In the genomic region with DNA sequence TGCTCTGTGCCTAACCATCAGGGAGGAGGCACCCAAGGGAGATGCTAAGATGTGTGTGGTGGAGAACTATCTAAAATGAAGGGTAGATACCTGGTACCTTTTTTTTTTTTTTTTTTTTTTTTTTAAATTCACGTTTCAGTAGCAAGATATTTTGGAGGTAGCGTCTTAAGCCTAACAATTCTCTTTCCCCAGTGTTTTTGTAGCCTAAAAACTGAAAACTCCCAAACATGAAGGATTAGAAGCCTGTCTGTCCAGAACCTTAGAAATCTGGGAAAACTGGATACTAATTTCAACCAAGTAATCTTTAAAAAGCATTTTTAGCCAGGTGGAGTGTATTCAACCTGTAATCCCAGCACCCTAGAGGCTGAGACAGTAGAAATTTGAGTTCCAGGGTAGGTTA, we compare ENCODE assay signal across 8 mouse cellular contexts. TPM values are rescaled to one million over a fixed set of nuclear protein-coding genes. Genes with fewer than 3 reads are reported as not detected.
A peak's percentile ranks its signal among the peaks of the same experiment; 100 is the strongest.
DNase-seq lines count a peak whose midpoint lies in the region; ATAC-seq and TF ChIP-seq lines count a peak whose summit lies in the region.

No protein-coding gene starts in this region.

- no peak for TF ChIP-seq CTCF in C2C12 (IDR thresholded peaks at IDR 0.05; ENCODE audit: control insufficient read depth, insufficient read depth, insufficient read length)

- H3K79me3 ChIP-seq in C2C12 (ENCODE audit: low read depth), result peaks cover 55% of the 10 kb centered on the region

- peak overlapping the region; percentile 81 for H3ac ChIP-seq in C2C12 (ENCODE audit: control insufficient read depth, insufficient read length, low read depth)

- H3K79me2 ChIP-seq in C2C12 (ENCODE audit: control insufficient read depth, insufficient read depth), result peaks cover 63% of the 10 kb centered on the region

- no peak for ATAC-seq in forebrain, embryonic 14.5 days
- ATAC-seq in liver, embryonic 15.5 days (ENCODE audit: insufficient read depth), result no peak
- no peak for ATAC-seq in monocyte, adult 5-6 weeks (replicated peaks; ENCODE audit: insufficient number of reproducible peaks, low FRiP score, low TSS enrichment, poor library complexity, severe bottlenecking)

- peaks cover 12% of the 10 kb centered on the region; the same call in 1 of the 2 replicates for H3K4me1 ChIP-seq in heart, embryonic 10.5 days
- peaks cover 7% of the 10 kb centered on the region for H3K4me1 ChIP-seq in forebrain, embryonic 14.5 days (ENCODE audit: control insufficient read depth, insufficient read depth, low read length)
- peaks cover 46% of the 10 kb centered on the region for H3K4me1 ChIP-seq in liver, embryonic 15.5 days (replicated peaks)

- no peak for DNase-seq in heart, embryonic 10.5 days (ENCODE audit: low spot score)
- no peak for DNase-seq in heart, adult 9 months (ENCODE audit: low spot score in 2 of 2)
- no peak for DNase-seq in forebrain, embryonic 14.5 days (ENCODE audit: low spot score)
- no peak for DNase-seq in frontal cortex, postnatal 14 days (ENCODE audit: low spot score in 2 of 2)
- no peak for DNase-seq in adrenal gland, adult 8-10 months

- peak overlapping the region; percentile 97 for H3K9ac ChIP-seq in forebrain, embryonic 14.5 days (ENCODE audit: low read length)
- H3K9ac ChIP-seq in liver, embryonic 15.5 days, result peak overlapping the region; percentile 96

- peak overlapping the region; percentile 89 for H3K4me2 ChIP-seq in forebrain, embryonic 14.5 days (ENCODE audit: low read length)
- peak overlapping the region; percentile 97 for H3K4me2 ChIP-seq in liver, embryonic 15.5 days

- no peaks in the 10 kb centered on the region for H3K27me3 ChIP-seq in heart, embryonic 10.5 days (ENCODE audit: insufficient read depth, poor library complexity, severe bottlenecking)
- no peaks in the 10 kb centered on the region for H3K27me3 ChIP-seq in C2C12 (ENCODE audit: control insufficient read depth, insufficient read depth, insufficient read length)
- no peaks in the 10 kb centered on the region for H3K27me3 ChIP-seq in forebrain, embryonic 14.5 days (replicated peaks; ENCODE audit: control insufficient read depth, insufficient read depth, low read length)
- no peaks in the 10 kb centered on the region for H3K27me3 ChIP-seq in liver, embryonic 15.5 days

- WGBS in heart, embryonic 10.5 days, result 48% methylated on average over 2 of the region's 2 CpGs
- WGBS in forebrain, embryonic 14.5 days, result 49% methylated on average over 2 of the region's 2 CpGs
- 30% methylated on average over 2 of the region's 2 CpGs for WGBS in liver, embryonic 15.5 days (ENCODE audit: insufficient replicate concordance)

- peak overlapping the region; percentile 94 for H3K4me3 ChIP-seq in heart, embryonic 10.5 days
- peak overlapping the region; percentile 97 for H3K4me3 ChIP-seq in C2C12 (ENCODE audit: insufficient read depth, poor library complexity, severe bottlenecking)
- peak overlapping the region; percentile 100 for H3K4me3 ChIP-seq in forebrain, embryonic 14.5 days (ENCODE audit: low read depth, low read length)
- peak overlapping the region; percentile 97 for H3K4me3 ChIP-seq in liver, embryonic 15.5 days (replicated peaks)

- peak overlapping the region; percentile 93; the same call in 1 of the 2 replicates for H3K27ac ChIP-seq in heart, embryonic 10.5 days
- H3K27ac ChIP-seq in forebrain, embryonic 14.5 days (ENCODE audit: low read depth, low read length), result no peak overlapping the region
- H3K27ac ChIP-seq in liver, embryonic 15.5 days (replicated peaks), result peak overlapping the region; percentile 87

- no peaks in the 10 kb centered on the region for H3K9me3 ChIP-seq in heart, embryonic 10.5 days
- no peaks in the 10 kb centered on the region for H3K9me3 ChIP-seq in forebrain, embryonic 14.5 days (replicated peaks; ENCODE audit: control insufficient read depth, low read length)
- no peaks in the 10 kb centered on the region for H3K9me3 ChIP-seq in liver, embryonic 15.5 days (replicated peaks)

- H3K36me3 ChIP-seq in heart, embryonic 10.5 days, result peaks cover 46% of the 10 kb centered on the region
- peaks cover 46% of the 10 kb centered on the region for H3K36me3 ChIP-seq in C2C12 (ENCODE audit: control insufficient read depth, insufficient read depth)
- peaks cover 43% of the 10 kb centered on the region for H3K36me3 ChIP-seq in forebrain, embryonic 14.5 days (ENCODE audit: control insufficient read depth, insufficient read depth, low read length)
- H3K36me3 ChIP-seq in liver, embryonic 15.5 days (replicated peaks), result peaks cover 50% of the 10 kb centered on the region

TF ChIP-seq in C2C12, 6 proteins besides CTCF, POLR2A, EP300 and RAD21:
- no peak for TF ChIP-seq MYOG (IDR thresholded peaks at IDR 0.05; ENCODE audit: control insufficient read depth, extremely low read depth, insufficient read length)
- TF ChIP-seq CEBPB (IDR thresholded peaks at IDR 0.05; ENCODE audit: low read depth), result no peak
- no peak for TF ChIP-seq MAX (IDR thresholded peaks at IDR 0.05)
- TF ChIP-seq USF1 (IDR thresholded peaks at IDR 0.05; ENCODE audit: low read depth), result no peak
- no peak for TF ChIP-seq MYOD1 (IDR thresholded peaks at IDR 0.05; ENCODE audit: control insufficient read depth, insufficient read length, low read depth)
- no peak for TF ChIP-seq FOSL1 (IDR thresholded peaks at IDR 0.05; ENCODE audit: insufficient read depth, low read length, poor library complexity, severe bottlenecking)
TF ChIP-seq in C2C12: peak in this region for 0.

RNA-seq across cellular contexts. Expression of a gene that starts 1.3 kb away (rescaled TPM):
- polyA plus RNA-seq in heart, embryonic 10.5 days (2016; fragmentation: Nextera tagmentation; extraction: Ambion mirVana), result 6.5 and 9.3 TPM in 2 replicates
- polyA plus RNA-seq in C2C12 (2012; fragmentation: generic; extraction: Trizol), result 43.1 TPM
- 16.4 and 17.8 TPM in 2 replicates for polyA plus RNA-seq in forebrain, embryonic 14.5 days (2014; fragmentation: Nextera tagmentation; extraction: Ambion mirVana)
- 2.8 and 3.9 TPM in 2 replicates for polyA plus RNA-seq in liver, embryonic 15.5 days (2015; fragmentation: Nextera tagmentation; extraction: Ambion mirVana)
- 10 to 100 TPM; 32.8 to 44.0 (median 41.8) TPM for total RNA-seq in adrenal gland, adult 8-10 months (2022)
- total RNA-seq in monocyte, adult 5-6 weeks (2017), result 8.5 to 16.2 TPM (median 13.4 TPM) in 3 replicates

RNA-seq across cellular contexts. Expression of a gene that starts 24.0 kb away (rescaled TPM):
- polyA plus RNA-seq in heart, embryonic 10.5 days (2016; fragmentation: Nextera tagmentation; extraction: Ambion mirVana), result 48.6 and 60.0 TPM in 2 replicates
- 4.0 TPM for polyA plus RNA-seq in C2C12 (2012; fragmentation: generic; extraction: Trizol)
- 89.5 and 90.0 TPM in 2 replicates for polyA plus RNA-seq in forebrain, embryonic 14.5 days (2014; fragmentation: Nextera tagmentation; extraction: Ambion mirVana)
- polyA plus RNA-seq in liver, embryonic 15.5 days (2015; fragmentation: Nextera tagmentation; extraction: Ambion mirVana), result 117 and 136 TPM in 2 replicates
- total RNA-seq in adrenal gland, adult 8-10 months (2022), result 10 to 100 TPM; 20.4 to 24.7 (median 23.1) TPM
- 22.3 to 24.0 TPM (median 22.5 TPM) in 3 replicates for total RNA-seq in monocyte, adult 5-6 weeks (2017)

RNA-seq across cellular contexts. Expression of a gene that starts 32.0 kb away (rescaled TPM):
- polyA plus RNA-seq in heart, embryonic 10.5 days (2016; fragmentation: Nextera tagmentation; extraction: Ambion mirVana), result 22.9 and 28.0 TPM in 2 replicates
- polyA plus RNA-seq in C2C12 (2012; fragmentation: generic; extraction: Trizol), result 23.8 TPM
- 45.3 and 46.0 TPM in 2 replicates for polyA plus RNA-seq in forebrain, embryonic 14.5 days (2014; fragmentation: Nextera tagmentation; extraction: Ambion mirVana)
- 20.5 and 20.7 TPM in 2 replicates for polyA plus RNA-seq in liver, embryonic 15.5 days (2015; fragmentation: Nextera tagmentation; extraction: Ambion mirVana)
- 10 to 100 TPM; 24.8 to 31.1 (median 29.1) TPM for total RNA-seq in adrenal gland, adult 8-10 months (2022)
- total RNA-seq in monocyte, adult 5-6 weeks (2017), result 71.9 to 94.3 TPM (median 75.7 TPM) in 3 replicates

RNA-seq across cellular contexts. Expression of a gene that starts 56.6 kb away (rescaled TPM):
- polyA plus RNA-seq in heart, embryonic 10.5 days (2016; fragmentation: Nextera tagmentation; extraction: Ambion mirVana), result 29.1 and 29.8 TPM in 2 replicates
- polyA plus RNA-seq in C2C12 (2012; fragmentation: generic; extraction: Trizol), result 10.8 TPM
- 18.6 and 19.5 TPM in 2 replicates for polyA plus RNA-seq in forebrain, embryonic 14.5 days (2014; fragmentation: Nextera tagmentation; extraction: Ambion mirVana)
- polyA plus RNA-seq in liver, embryonic 15.5 days (2015; fragmentation: Nextera tagmentation; extraction: Ambion mirVana), result 14.3 and 16.3 TPM in 2 replicates
- total RNA-seq in adrenal gland, adult 8-10 months (2022), result 10 to 100 TPM; 26.0 to 29.3 (median 27.9) TPM
- total RNA-seq in monocyte, adult 5-6 weeks (2017), result 2.8 to 4.8 TPM (median 3.1 TPM) in 3 replicates

RNA-seq across cellular contexts. Expression of a gene that starts 56.8 kb away (rescaled TPM):
- 5.3 and 7.6 TPM in 2 replicates for polyA plus RNA-seq in heart, embryonic 10.5 days (2016; fragmentation: Nextera tagmentation; extraction: Ambion mirVana)
- 5.4 TPM for polyA plus RNA-seq in C2C12 (2012; fragmentation: generic; extraction: Trizol)
- polyA plus RNA-seq in forebrain, embryonic 14.5 days (2014; fragmentation: Nextera tagmentation; extraction: Ambion mirVana), result 11.9 and 14.8 TPM in 2 replicates
- 3.0 and 3.7 TPM in 2 replicates for polyA plus RNA-seq in liver, embryonic 15.5 days (2015; fragmentation: Nextera tagmentation; extraction: Ambion mirVana)
- 10 to 100 TPM; 12.5 to 24.4 (median 17.6) TPM for total RNA-seq in adrenal gland, adult 8-10 months (2022)
- 1.4 to 3.2 TPM (median 3.1 TPM) in 3 replicates for total RNA-seq in monocyte, adult 5-6 weeks (2017)
